Mouse (Mus musculus): ENCODE measurements around the gene Ripply3. TPM values are rescaled to one million over a fixed set of nuclear protein-coding genes. Genes with fewer than 3 reads are reported as not detected.

Gene Ripply3
- total RNA-seq, 2 experiments from 2014 or later, result 0.32 to 0.60 TPM

- intact Hi-C loops (cut with DNase I), result no loop called here
- DNase-seq, result no peak
Measured at GRCm38 (mm10) chr16:94354450-94354849, 26.2 kb downstream of the Ripply3 start.

- DNase-seq, result no peak
- intact Hi-C loops (cut with DNase I), result no loop called here
Measured at GRCm38 (mm10) chr16:94356046-94356445, 27.8 kb downstream of the Ripply3 start.

GRCm38 (mm10) chr16:94356776-94357494 lies 28.7 kb downstream of the Ripply3 start:
- intact Hi-C loops (cut with DNase I), result no loop called here
- no peak for DNase-seq

- intact Hi-C loops (cut with DNase I), result no loop called here
- no peak for DNase-seq
Measured at GRCm38 (mm10) chr16:94358091-94358490, 29.9 kb downstream of the Ripply3 start.

- DNase-seq, result no peak
- intact Hi-C loops (cut with DNase I), result no loop called here
Measured at GRCm38 (mm10) chr16:94360578-94361350, 32.5 kb downstream of the Ripply3 start.

GRCm38 (mm10) chr16:94362174-94362873 lies 34.1 kb downstream of the Ripply3 start:
- DNase-seq, result peak; percentile 60
- intact Hi-C loops (cut with DNase I), result no loop called here

GRCm38 (mm10) chr16:94363814-94364213 lies 35.6 kb downstream of the Ripply3 start:
- no peak for DNase-seq
- intact Hi-C loops (cut with DNase I), result no loop called here

- intact Hi-C loops (cut with DNase I), result no loop called here
- DNase-seq, result no peak
Measured at GRCm38 (mm10) chr16:94365435-94365834, 37.2 kb downstream of the Ripply3 start.

GRCm38 (mm10) chr16:94369596-94370172 lies 41.5 kb downstream of the Ripply3 start:
- intact Hi-C loops (cut with DNase I), result loop anchor here (1.0 kb wide), 1 partner anchor 57 kb away; no protein-coding TSS in a partner anchor
- DNase-seq, result no peak

GRCm38 (mm10) chr16:94370173-94370914 lies 42.1 kb downstream of the Ripply3 start, which contains the start of gene Ttc3:
Gene Ttc3, plus strand, starts transcription at chr16:94370618.
- intact Hi-C loops (cut with DNase I), result loop anchor here (1.0 kb wide), 1 partner anchor 58 kb away; no protein-coding TSS in a partner anchor
- peak; percentile 99 for DNase-seq

- DNase-seq, result peak; percentile 79
- intact Hi-C loops (cut with DNase I), result loop anchor here (1.0 kb wide), 1 partner anchor 59 kb away; no protein-coding TSS in a partner anchor
Measured at GRCm38 (mm10) chr16:94370915-94371300, 42.7 kb downstream of the Ripply3 start.

- intact Hi-C loops (cut with DNase I), result no loop called here
- DNase-seq, result peak; percentile 86
Measured at GRCm38 (mm10) chr16:94371301-94371931, 43.2 kb downstream of the Ripply3 start, which contains the start of gene Pigp. Gene Pigp, minus strand, starts transcription at chr16:94371842.

- DNase-seq, result no peak
- intact Hi-C loops (cut with DNase I), result no loop called here
Measured at GRCm38 (mm10) chr16:94379386-94379785, 51.2 kb downstream of the Ripply3 start.

- no peak for DNase-seq
- intact Hi-C loops (cut with DNase I), result no loop called here
Measured at GRCm38 (mm10) chr16:94383277-94383676, 55.1 kb downstream of the Ripply3 start.

Other genes with a start within 250 kb of the Ripply3 start
- under 1 TPM in 1 of 2 experiments, not detected in 1; 0.12 TPM for gene Sim2, start 243.5 kb upstream of the Ripply3 start, total RNA-seq (2021)
- 10 to 100 TPM; 11.7 to 11.8 TPM for gene Hlcs, start 14.8 kb upstream of the Ripply3 start, total RNA-seq (2021)
- 100 to 1,000 TPM; 862 to 884 TPM for gene Ttc3, start 42.2 kb downstream of the Ripply3 start, total RNA-seq (2021)
- 10 to 100 TPM; 53.4 to 60.9 TPM for gene Pigp, start 43.4 kb downstream of the Ripply3 start, total RNA-seq (2021)
- 10 to 100 TPM; 43.8 to 50.6 TPM for gene Vps26c, start 198.4 kb downstream of the Ripply3 start, total RNA-seq (2021)
- gene Dyrk1a, start 241.6 kb downstream of the Ripply3 start, total RNA-seq (2021), result 100 to 1,000 TPM; 121 to 124 TPM